Mouse (Mus musculus): ENCODE measurements around the gene Aplnr.

Gene Aplnr

DNA sequence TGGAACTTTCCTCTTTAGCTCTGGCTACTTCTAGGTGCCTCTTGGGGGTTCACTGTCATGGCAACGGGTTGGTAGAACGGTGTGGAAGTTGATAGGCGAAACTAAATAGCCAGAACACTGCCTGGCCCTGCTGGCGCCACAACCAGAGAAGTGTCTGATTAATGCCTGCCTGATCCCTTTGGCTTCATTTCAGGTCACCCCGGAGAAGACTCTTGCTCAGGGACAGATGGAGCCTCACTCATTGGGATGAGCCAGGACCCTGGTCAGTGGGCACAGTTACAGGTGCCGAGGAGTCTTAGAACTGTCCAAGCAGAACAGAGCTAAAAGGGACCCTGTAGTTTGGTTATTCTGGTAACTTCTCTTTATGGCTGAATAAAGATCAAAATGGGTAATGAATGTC, 37.5 kb downstream of the Aplnr start:
- H3K9me3 ChIP-seq (ENCODE audit: low read length), result no peaks in the 10 kb centered on the region
- no peaks in the 10 kb centered on the region for H3K27me3 ChIP-seq (ENCODE audit: insufficient read depth, low read length)
- TF ChIP-seq NANOG (IDR thresholded peaks at IDR 0.05; ENCODE audit: borderline replicate concordance, low read length) (no peak), POU5F1 (IDR thresholded peaks at IDR 0.05; ENCODE audit: borderline replicate concordance, low read length) (no peak), CTCF (conservative IDR thresholded peaks at IDR 0.05; ENCODE audit: low read length) (no peak)
- no peaks in the 10 kb centered on the region for H3K36me3 ChIP-seq (ENCODE audit: insufficient read depth, low read length)
- H3K4me1 ChIP-seq (replicated peaks; ENCODE audit: low read depth, low read length), result no peaks in the 10 kb centered on the region
- no peak overlapping the region for H3K4me3 ChIP-seq (replicated peaks; ENCODE audit: low read length)

- Histone ChIP-seq H3K9me3 (ENCODE audit: low read length) (no peaks in the 10 kb centered on the region), H3K4me1 (replicated peaks; ENCODE audit: low read depth, low read length) (no peaks in the 10 kb centered on the region), H3K4me3 (replicated peaks; ENCODE audit: low read length) (no peak overlapping the region), H3K27me3 (ENCODE audit: insufficient read depth, low read length) (no peaks in the 10 kb centered on the region), H3K36me3 (ENCODE audit: insufficient read depth, low read length) (no peaks in the 10 kb centered on the region)
- TF ChIP-seq CTCF (conservative IDR thresholded peaks at IDR 0.05; ENCODE audit: low read length) (no peak), POU5F1 (IDR thresholded peaks at IDR 0.05; ENCODE audit: borderline replicate concordance, low read length) (no peak), NANOG (IDR thresholded peaks at IDR 0.05; ENCODE audit: borderline replicate concordance, low read length) (no peak)
Observed at GRCm38 (mm10) chr2:85178139-85178800, 42.2 kb downstream of the Aplnr start.

DNA sequence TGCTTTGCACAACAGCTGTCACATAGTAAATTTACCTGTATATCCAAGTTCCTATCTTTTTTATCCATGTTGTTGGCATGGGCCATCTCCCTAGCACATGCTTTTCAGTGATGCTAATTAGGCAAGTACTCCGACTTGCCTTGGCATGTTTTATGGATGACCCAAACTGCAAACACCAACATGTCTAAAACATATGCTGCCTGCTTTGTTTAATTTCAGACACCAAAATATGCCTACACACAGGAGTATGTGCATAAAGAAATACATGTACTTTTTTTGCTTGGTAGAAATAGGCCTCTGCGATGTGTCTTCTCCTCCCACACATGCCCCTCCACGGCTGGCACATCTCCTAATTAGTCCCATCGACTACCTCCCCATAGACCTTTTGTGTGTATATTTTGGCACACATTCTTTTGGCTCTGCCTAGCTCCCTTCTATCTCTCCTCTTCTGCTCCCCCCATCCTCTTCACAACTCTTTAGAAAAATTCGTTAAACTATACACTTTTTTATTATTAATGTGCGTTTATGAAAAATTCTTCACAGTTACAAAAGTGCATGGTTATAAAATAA, 51.6 kb downstream of the Aplnr start:
- H3K9me3 ChIP-seq (ENCODE audit: low read length), result no peaks in the 10 kb centered on the region
- TF ChIP-seq NANOG (IDR thresholded peaks at IDR 0.05; ENCODE audit: borderline replicate concordance, low read length), result no peak
- TF ChIP-seq POU5F1 (IDR thresholded peaks at IDR 0.05; ENCODE audit: borderline replicate concordance, low read length), result no peak
- TF ChIP-seq CTCF (conservative IDR thresholded peaks at IDR 0.05; ENCODE audit: low read length), result no peak

More for the DNA sequence above, 51.6 kb downstream of the Aplnr start:
- H3K4me3 ChIP-seq (replicated peaks; ENCODE audit: low read length), result no peak overlapping the region
- H3K4me1 ChIP-seq (replicated peaks; ENCODE audit: low read depth, low read length), result no peaks in the 10 kb centered on the region
- H3K36me3 ChIP-seq (ENCODE audit: insufficient read depth, low read length), result no peaks in the 10 kb centered on the region
- no peaks in the 10 kb centered on the region for H3K27me3 ChIP-seq (ENCODE audit: insufficient read depth, low read length)
